Mouse (Mus musculus): Measurements from ENCODE around the gene Pkdcc. TPM values are rescaled to one million over a fixed set of nuclear protein-coding genes. Genes with fewer than 3 reads are reported as not detected.

The Pkdcc gene
- total and polyA plus RNA-seq, 2 experiments from 2014 or later, result 7.8 to 100 TPM

DNA sequence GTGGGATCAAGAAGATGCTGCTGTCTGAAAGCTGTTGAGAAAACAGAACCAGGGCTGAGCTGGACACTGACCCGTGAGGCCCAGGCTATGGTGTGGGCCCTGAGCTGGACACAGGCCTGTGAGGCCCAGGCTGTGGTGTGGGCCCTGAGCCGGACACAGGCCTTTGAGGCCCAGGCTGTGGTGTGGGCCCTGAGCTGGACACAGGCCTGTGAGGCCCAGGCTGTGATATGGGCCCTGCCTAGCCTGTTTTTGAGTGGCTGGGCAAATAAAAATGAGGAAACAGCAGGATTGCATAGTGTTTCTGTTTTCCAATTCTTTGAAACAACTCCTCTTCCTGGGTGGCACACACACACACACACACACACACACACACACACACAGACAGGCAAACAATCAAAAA, 2.7 kb upstream of the Pkdcc start:
- TF ChIP-seq EP300 (IDR thresholded peaks at IDR 0.05; ENCODE audit: low read depth) (no peak), CTCF (IDR thresholded peaks at IDR 0.05; ENCODE audit: low read depth) (no peak)
- no peaks in the 10 kb centered on the region for H3K36me3 ChIP-seq (replicated peaks; ENCODE audit: control insufficient read depth, insufficient read depth, low read length)
- H3K4me2 ChIP-seq (ENCODE audit: low read depth, low read length), result no peak overlapping the region
- H3K9me3 ChIP-seq (replicated peaks; ENCODE audit: control insufficient read depth, low read length), result no peaks in the 10 kb centered on the region
- no peaks in the 10 kb centered on the region for H3K27me3 ChIP-seq (ENCODE audit: control insufficient read depth, insufficient read depth, low read length)
- DNase-seq (ENCODE audit: low spot score) (no peak), ATAC-seq (ENCODE audit: insufficient read depth, low read depth) (no peak)
- peaks cover 24% of the 10 kb centered on the region for H3K4me1 ChIP-seq (ENCODE audit: control insufficient read depth, insufficient read depth)
- no peak overlapping the region for H3K4me3 ChIP-seq (ENCODE audit: low read depth, low read length)
- no peak overlapping the region for H3K27ac ChIP-seq (ENCODE audit: low read depth)
- H3K9ac ChIP-seq (replicated peaks; ENCODE audit: low read depth, low read length), result no peak overlapping the region
- WGBS, result 76% methylated on average over 2 of the region's 2 CpGs

GRCm38 (mm10) chr17:83213228-83213915, 1.7 kb upstream of the Pkdcc start:
- WGBS, result 82% methylated on average over 9 of the region's 9 CpGs
- ATAC-seq (ENCODE audit: insufficient read depth, low read depth), result no peak

DNA sequence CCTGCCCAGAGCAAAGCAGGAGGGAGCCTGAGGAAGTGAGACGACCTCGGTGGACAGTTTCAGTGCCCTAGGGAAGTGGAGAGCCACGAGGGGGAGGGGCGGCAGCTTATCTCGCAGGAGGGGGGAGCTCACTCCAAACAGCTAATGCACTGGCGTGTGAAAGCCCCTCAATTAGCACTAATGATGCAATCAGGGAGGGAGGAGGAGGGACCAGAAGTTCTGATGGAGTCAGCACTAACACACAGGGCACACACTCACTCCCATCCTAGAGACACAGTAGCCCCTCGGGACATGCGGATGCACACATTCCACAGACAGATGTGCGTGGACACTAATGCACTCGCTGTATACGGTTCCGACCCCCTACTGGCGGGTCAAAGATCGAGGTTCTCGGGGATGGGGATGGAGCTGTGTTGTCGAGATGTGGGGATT, 915 bp upstream of the Pkdcc start:
- Histone ChIP-seq H3K36me3 (replicated peaks; ENCODE audit: control insufficient read depth, insufficient read depth, low read length) (no peaks in the 10 kb centered on the region), H3K27me3 (ENCODE audit: control insufficient read depth, insufficient read depth, low read length) (no peaks in the 10 kb centered on the region), H3K4me3 (ENCODE audit: low read depth, low read length) (peak overlapping the region; percentile 94), H3K4me2 (ENCODE audit: low read depth, low read length) (peak overlapping the region; percentile 99), H3K9me3 (replicated peaks; ENCODE audit: control insufficient read depth, low read length) (no peaks in the 10 kb centered on the region), H3K9ac (replicated peaks; ENCODE audit: low read depth, low read length) (peak overlapping the region; percentile 97), H3K4me1 (ENCODE audit: control insufficient read depth, insufficient read depth) (peaks cover 40% of the 10 kb centered on the region), H3K27ac (ENCODE audit: low read depth) (peak overlapping the region; percentile 89)
- DNase-seq (ENCODE audit: low spot score) (peak; percentile 37), ATAC-seq (ENCODE audit: insufficient read depth, low read depth) (no peak)
- 0% methylated on average over 16 of the region's 16 CpGs for WGBS
- no peak for TF ChIP-seq EP300 (IDR thresholded peaks at IDR 0.05; ENCODE audit: low read depth)
- peak; percentile 15 for TF ChIP-seq CTCF (IDR thresholded peaks at IDR 0.05; ENCODE audit: low read depth)

More at GRCm38 (mm10) chr17:83213228-83213915, 1.7 kb upstream of the Pkdcc start:
- no peak for TF ChIP-seq CTCF (IDR thresholded peaks at IDR 0.05; ENCODE audit: low read depth)
- no peak for TF ChIP-seq EP300 (IDR thresholded peaks at IDR 0.05; ENCODE audit: low read depth)
- peak overlapping the region; percentile 99 for H3K4me2 ChIP-seq (ENCODE audit: low read depth, low read length)
- H3K9me3 ChIP-seq (replicated peaks; ENCODE audit: control insufficient read depth, low read length), result no peaks in the 10 kb centered on the region
- peaks cover 32% of the 10 kb centered on the region for H3K4me1 ChIP-seq (ENCODE audit: control insufficient read depth, insufficient read depth)
- no peaks in the 10 kb centered on the region for H3K27me3 ChIP-seq (ENCODE audit: control insufficient read depth, insufficient read depth, low read length)
- peak overlapping the region; percentile 89; the same call in 1 of the 2 replicates for H3K27ac ChIP-seq (ENCODE audit: low read depth)
- peak overlapping the region; percentile 94; the same call in 1 of the 2 replicates for H3K4me3 ChIP-seq (ENCODE audit: low read depth, low read length)
- H3K9ac ChIP-seq (replicated peaks; ENCODE audit: low read depth, low read length), result peak overlapping the region; percentile 97; the same call in 1 of the 2 replicates
- H3K36me3 ChIP-seq (replicated peaks; ENCODE audit: control insufficient read depth, insufficient read depth, low read length), result no peaks in the 10 kb centered on the region
- no peak for DNase-seq (ENCODE audit: low spot score)

DNA sequence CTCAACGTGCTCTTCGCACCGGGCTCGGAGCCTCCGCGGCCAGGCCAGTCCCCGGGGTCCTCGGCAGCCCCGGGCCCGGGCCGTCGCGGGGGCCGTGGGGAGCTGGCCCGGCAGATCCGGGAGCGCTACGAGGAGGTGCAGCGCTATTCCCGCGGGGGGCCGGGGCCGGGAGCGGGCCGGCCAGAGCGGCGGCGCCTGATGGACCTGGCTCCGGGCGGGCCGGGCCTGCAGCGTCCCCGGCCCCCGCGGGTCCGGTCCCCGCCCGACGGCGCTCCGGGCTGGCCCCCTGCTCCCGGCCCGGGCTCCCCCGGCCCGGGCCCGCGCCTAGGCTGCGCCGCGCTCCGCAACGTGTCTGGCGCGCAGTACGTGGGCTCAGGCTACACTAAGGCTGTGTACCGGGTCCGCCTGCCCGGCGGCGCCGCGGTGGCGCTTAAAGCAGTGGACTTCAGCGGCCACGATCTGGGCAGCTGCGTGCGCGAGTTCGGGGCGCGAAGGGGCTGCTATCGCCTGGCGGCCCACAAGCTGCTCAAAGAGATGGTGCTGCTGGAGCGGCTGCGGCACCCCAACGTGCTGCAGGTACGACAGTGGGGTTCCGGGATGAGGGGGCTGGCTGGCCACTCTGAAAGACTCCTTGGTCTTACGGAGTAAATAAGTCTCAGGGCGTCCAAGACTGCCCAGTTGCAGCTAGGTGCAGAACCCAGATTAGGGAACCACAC, 595 bp downstream of the Pkdcc start:
- peak overlapping the region; percentile 97 for H3K9ac ChIP-seq (replicated peaks; ENCODE audit: low read depth, low read length)
- H3K4me2 ChIP-seq (ENCODE audit: low read depth, low read length), result peak overlapping the region; percentile 99
- under 1% methylated on average over 67 of the region's 80 CpGs for WGBS
- H3K27ac ChIP-seq (ENCODE audit: low read depth), result peak overlapping the region; percentile 89
- TF ChIP-seq EP300 (IDR thresholded peaks at IDR 0.05; ENCODE audit: low read depth) (no peak), CTCF (IDR thresholded peaks at IDR 0.05; ENCODE audit: low read depth) (no peak)
- no peaks in the 10 kb centered on the region for H3K9me3 ChIP-seq (replicated peaks; ENCODE audit: control insufficient read depth, low read length)
- peak overlapping the region; percentile 94 for H3K4me3 ChIP-seq (ENCODE audit: low read depth, low read length)
- DNase-seq (ENCODE audit: low spot score) (peak; percentile 26), ATAC-seq (ENCODE audit: insufficient read depth, low read depth) (peak; percentile 34)
- H3K4me1 ChIP-seq (ENCODE audit: control insufficient read depth, insufficient read depth), result peaks cover 47% of the 10 kb centered on the region
- no peaks in the 10 kb centered on the region for H3K36me3 ChIP-seq (replicated peaks; ENCODE audit: control insufficient read depth, insufficient read depth, low read length)
- H3K27me3 ChIP-seq (ENCODE audit: control insufficient read depth, insufficient read depth, low read length), result no peaks in the 10 kb centered on the region

DNA sequence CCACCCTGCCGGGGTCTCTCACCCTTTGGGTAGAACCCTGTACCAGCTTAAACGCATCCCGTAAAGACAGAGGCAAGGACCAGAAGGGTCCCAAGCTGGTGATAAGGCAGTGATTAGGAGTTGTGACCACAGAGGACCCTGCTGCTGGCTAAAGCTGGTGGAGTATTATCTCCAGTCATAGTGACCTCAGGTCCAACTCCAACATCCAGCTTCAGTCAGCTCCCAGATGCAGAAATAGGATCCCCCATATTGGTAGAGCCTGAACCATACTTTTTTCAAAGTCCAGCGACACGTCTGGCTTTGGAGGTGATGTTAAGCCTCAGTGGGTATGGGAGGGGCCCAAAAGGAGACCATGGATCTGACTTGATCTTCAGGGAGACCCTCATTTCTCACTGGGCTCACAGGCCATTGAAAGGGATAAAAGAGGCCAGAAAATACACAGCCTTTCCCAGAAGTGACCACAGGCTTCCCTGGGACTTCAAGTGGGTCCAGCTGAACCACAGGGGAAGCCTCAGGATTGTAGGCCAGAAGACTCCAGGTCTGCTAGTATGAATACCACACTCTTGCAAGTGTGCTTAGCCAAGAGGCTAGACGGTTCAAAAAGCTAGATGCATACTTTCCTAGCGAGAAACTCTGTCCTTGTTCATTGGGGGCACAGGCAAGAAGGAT, 1.3 kb downstream of the Pkdcc start:
- Histone ChIP-seq H3K27ac (ENCODE audit: low read depth) (peak overlapping the region; percentile 89), H3K4me1 (ENCODE audit: control insufficient read depth, insufficient read depth) (peaks cover 48% of the 10 kb centered on the region), H3K4me2 (ENCODE audit: low read depth, low read length) (peak overlapping the region; percentile 99), H3K9ac (replicated peaks; ENCODE audit: low read depth, low read length) (peak overlapping the region; percentile 97), H3K4me3 (ENCODE audit: low read depth, low read length) (peak overlapping the region; percentile 94), H3K9me3 (replicated peaks; ENCODE audit: control insufficient read depth, low read length) (no peaks in the 10 kb centered on the region), H3K36me3 (replicated peaks; ENCODE audit: control insufficient read depth, insufficient read depth, low read length) (no peaks in the 10 kb centered on the region), H3K27me3 (ENCODE audit: control insufficient read depth, insufficient read depth, low read length) (no peaks in the 10 kb centered on the region)
- TF ChIP-seq EP300 (IDR thresholded peaks at IDR 0.05; ENCODE audit: low read depth), result no peak
- TF ChIP-seq CTCF (IDR thresholded peaks at IDR 0.05; ENCODE audit: low read depth), result no peak
- 9% methylated on average over 7 of the region's 7 CpGs for WGBS
- no peak for ATAC-seq (ENCODE audit: insufficient read depth, low read depth)
- DNase-seq (ENCODE audit: low spot score), result peak; percentile 11

Data from heart, postnatal 0 days (tissue).